Mouse (Mus musculus) kidney, embryonic 14.5 days (tissue): ENCODE measurements around the gene Sult5a1. TPM values are rescaled to one million over a fixed set of nuclear protein-coding genes. Genes with fewer than 3 reads are reported as not detected.
A peak's percentile ranks its signal among the peaks of the same experiment; 100 is the strongest.

Experiments
- ATAC-seq: fragments of 200-750 bp; cut with Nextera tagmentation; 2 replicates; pipeline ENCODE4 v1.8.0; 2017; ENCODE audit warnings: moderate number of reproducible peaks, mild to moderate bottlenecking, moderate TSS enrichment, moderate library complexity; ENCODE audit not compliant: low FRiP score, low TSS enrichment
- H3K27ac ChIP-seq: fragments of 300-500 bp; sonication (generic); 2 replicates; pipeline ENCODE4 v1.5.1; 2014; ENCODE audit warnings: low read depth, mild to moderate bottlenecking, low read length, moderate library complexity, mixed read lengths
- H3K27me3 ChIP-seq: fragments of 300-500 bp; sonication (generic); 2 replicates; pipeline ENCODE4 v1.6.1; 2014; ENCODE audit warnings: mild to moderate bottlenecking, low read length; ENCODE audit not compliant: control insufficient read depth, insufficient read depth
- H3K36me3 ChIP-seq: fragments of 300-500 bp; sonication (generic); 2 replicates; pipeline ENCODE4 v1.6.1; 2014; ENCODE audit warnings: low read length, mixed read lengths; ENCODE audit not compliant: control insufficient read depth, insufficient read depth
- H3K4me1 ChIP-seq: fragments of 300-500 bp; sonication (generic); 2 replicates; pipeline ENCODE4 v1.6.1; 2014; ENCODE audit warnings: low read length, mixed read lengths; ENCODE audit not compliant: control insufficient read depth, insufficient read depth
- H3K4me2 ChIP-seq: fragments of 300-500 bp; sonication (generic); replicated peaks from 2 replicates; pipeline ENCODE4 v1.6.1; 2014; ENCODE audit warnings: low read depth, mild to moderate bottlenecking, low read length
- H3K4me3 ChIP-seq: fragments of 300-500 bp; sonication (generic); 2 replicates; pipeline ENCODE4 v1.5.1; 2014; ENCODE audit warnings: mild to moderate bottlenecking, low read length
- H3K9ac ChIP-seq: fragments of 300-500 bp; sonication (generic); 2 replicates; pipeline ENCODE4 v1.6.1; 2014; ENCODE audit warnings: low read depth, mild to moderate bottlenecking, low read length, moderate library complexity
- H3K9me3 ChIP-seq: fragments of 300-500 bp; sonication (generic); 2 replicates; pipeline ENCODE4 v1.6.1; 2016; ENCODE audit warnings: low read length; ENCODE audit not compliant: control insufficient read depth
- WGBS: fragments of 180-500 bp; shearing (Covaris S2); extraction: QIAGEN DNeasy Blood & Tissue Kit; methylation state at CpG from one replicate; pipeline ENCODE4 v1.1.7; 2014; 5-methylcytosine and 5-hydroxymethylcytosine counted together
- microRNA-seq: library from miRNA; unstranded; fragments of <30 nt; microRNA quantifications from one replicate; pipeline ENCODE4, GENCODE M21; 2016
- polyA plus RNA-seq: library from polyadenylated mRNA; unstranded; fragments of >200 nt; fragmentation: Nextera tagmentation; extraction: Ambion mirVana; gene quantifications from 2 replicates; pipeline ENCODE4 v1.2.1, GENCODE M21; 2014

Sult5a1 gene
- polyA plus RNA-seq, 1 experiment from 2014 or later = 8.3 TPM

- under 1% methylated on average over 52 of the region's 56 CpGs for WGBS
Observed at GRCm38 (mm10) chr8:123101735-123102685, 56.1 kb downstream of the Sult5a1 start, which contains the start of gene Rpl13. Gene Rpl13 (plus strand): TSS chr8:123102350.

GRCm38 (mm10) chr8:123101244-123101643 lies 56.9 kb downstream of the Sult5a1 start:
- 67% methylated on average over 4 of the region's 4 CpGs for WGBS
- H3K27ac ChIP-seq = no peak overlapping the region
- no peak overlapping the region for H3K4me3 ChIP-seq
- peaks cover 45% of the 10 kb centered on the region for H3K36me3 ChIP-seq
- peak overlapping the region; percentile 92; the same call in 1 of the 2 replicates for H3K4me2 ChIP-seq
- no peaks in the 10 kb centered on the region for H3K27me3 ChIP-seq
- H3K4me1 ChIP-seq = peaks cover 12% of the 10 kb centered on the region
- ATAC-seq = no peak
- H3K9me3 ChIP-seq = no peaks in the 10 kb centered on the region
- peak overlapping the region; percentile 96; the same call in 1 of the 2 replicates for H3K9ac ChIP-seq

More at GRCm38 (mm10) chr8:123101735-123102685, 56.1 kb downstream of the Sult5a1 start, which contains the start of gene Rpl13:
- peak within 1 kb of the TSS; percentile 92 for H3K4me2 ChIP-seq
- peak; percentile 93 for ATAC-seq
- peak within 1 kb of the TSS; percentile 63 for H3K4me3 ChIP-seq
- H3K36me3 ChIP-seq = peaks cover 43% of the 10 kb centered on the region
- H3K4me1 ChIP-seq = peaks cover 12% of the 10 kb centered on the region
- H3K9ac ChIP-seq = peak within 1 kb of the TSS; percentile 96
- no peaks in the 10 kb centered on the region for H3K27me3 ChIP-seq
- no peaks in the 10 kb centered on the region for H3K9me3 ChIP-seq
- H3K27ac ChIP-seq = peak within 1 kb of the TSS; percentile 92

- Histone ChIP-seq H3K9ac (no peak overlapping the region), H3K27ac (peak overlapping the region; percentile 32; the same call in 1 of the 2 replicates), H3K9me3 (no peaks in the 10 kb centered on the region), H3K27me3 (no peaks in the 10 kb centered on the region), H3K36me3 (peaks cover 44% of the 10 kb centered on the region), H3K4me3 (no peak overlapping the region), H3K4me2 (no peak overlapping the region), H3K4me1 (peaks cover 12% of the 10 kb centered on the region)
- ATAC-seq = no peak
- 54% methylated on average over 8 of the region's 8 CpGs for WGBS
Observed at GRCm38 (mm10) chr8:123100288-123100687, 57.8 kb downstream of the Sult5a1 start.

- Histone ChIP-seq H3K9me3 (no peaks in the 10 kb centered on the region), H3K9ac (no peak overlapping the region), H3K4me2 (no peak overlapping the region), H3K4me1 (peaks cover 5% of the 10 kb centered on the region; the same call in 1 of the 2 replicates), H3K4me3 (no peak overlapping the region), H3K36me3 (peaks cover 44% of the 10 kb centered on the region), H3K27me3 (no peaks in the 10 kb centered on the region), H3K27ac (0 out of 2 replicates have a peak overlapping the region, but pooled peaks have one; percentile 3)
- WGBS = 59% methylated on average over 12 of the region's 12 CpGs
- ATAC-seq = no peak
Observed at GRCm38 (mm10) chr8:123097786-123098584, 60.1 kb downstream of the Sult5a1 start.

GRCm38 (mm10) chr8:123097216-123097615 lies 60.9 kb downstream of the Sult5a1 start:
- Histone ChIP-seq H3K27me3 (no peaks in the 10 kb centered on the region), H3K4me1 (peaks cover 5% of the 10 kb centered on the region; the same call in 1 of the 2 replicates), H3K9me3 (no peaks in the 10 kb centered on the region), H3K27ac (0 out of 2 replicates have a peak overlapping the region, but pooled peaks have one; percentile 3), H3K36me3 (peaks cover 48% of the 10 kb centered on the region), H3K4me2 (no peak overlapping the region), H3K9ac (no peak overlapping the region), H3K4me3 (no peak overlapping the region)
- ATAC-seq = no peak
- WGBS = 88% methylated on average over 11 of the region's 11 CpGs

Small RNA genes within 50 kb of the gene (microRNA-seq; reads per million reads assigned to microRNA genes)
- gene Mir7079 (0.63 reads per million), gene Mir7080 (not detected)

Other genes starting within 250 kb of the Sult5a1 start
- gene Ankrd11, start 116.0 kb downstream of the Sult5a1 start, polyA plus RNA-seq = 44.3 and 55.5 TPM in 2 replicates
- 45.9 and 51.2 TPM in 2 replicates for gene Spg7, start 95.4 kb downstream of the Sult5a1 start, polyA plus RNA-seq
- 1,702 and 2,075 TPM in 2 replicates for gene Rpl13, start 56.0 kb downstream of the Sult5a1 start, polyA plus RNA-seq
- 0.11 and 0.41 TPM in 2 replicates for gene Cpne7, start 40.9 kb downstream of the Sult5a1 start, polyA plus RNA-seq
- gene Dpep1, start 27.9 kb upstream of the Sult5a1 start, polyA plus RNA-seq = 0.61 and 0.99 TPM in 2 replicates
- gene Chmp1a, start 54.4 kb upstream of the Sult5a1 start, polyA plus RNA-seq = 78.5 and 85.2 TPM in 2 replicates
- 5.1 and 5.8 TPM in 2 replicates for gene Spata33, start 54.5 kb upstream of the Sult5a1 start, polyA plus RNA-seq
- gene Cdk10, start 66.5 kb upstream of the Sult5a1 start, polyA plus RNA-seq = 33.5 and 36.4 TPM in 2 replicates
- 2.2 and 3.2 TPM in 2 replicates for gene Spata2l, start 77.9 kb upstream of the Sult5a1 start, polyA plus RNA-seq
- 17.2 and 20.4 TPM in 2 replicates for gene Zfp276, start 95.9 kb upstream of the Sult5a1 start, polyA plus RNA-seq
- gene Vps9d1, start 96.0 kb upstream of the Sult5a1 start, polyA plus RNA-seq = 18.0 and 25.9 TPM in 2 replicates
- gene Fanca, start 160.3 kb upstream of the Sult5a1 start, polyA plus RNA-seq = 48.7 and 49.9 TPM in 2 replicates
- 2.2 and 3.9 TPM in 2 replicates for gene Spire2, start 174.4 kb upstream of the Sult5a1 start, polyA plus RNA-seq
- gene Tcf25, start 215.4 kb upstream of the Sult5a1 start, polyA plus RNA-seq = 115 and 157 TPM in 2 replicates
- gene Mc1r, start 248.8 kb upstream of the Sult5a1 start, polyA plus RNA-seq = not detected in 2 replicates